Mouse (Mus musculus) neutrophil, adult 65 days (primary cell): ENCODE measurements around the gene Hoxc8. TPM values are rescaled to one million over a fixed set of nuclear protein-coding genes. Genes with fewer than 3 reads are reported as not detected.

ENCODE experiments used
- total RNA-seq: library from RNA; stranded (reverse); gene quantifications from 2 replicates; pipeline ENCODE4 v1.2.4, GENCODE M21; 2023

Hoxc8 gene
- total RNA-seq = not detected in 2 replicates

GRCm38 (mm10) chr15:102990461-102991397 lies at the start of gene Hoxc8:
Gene Hoxc8, plus strand, starts transcription at chr15:102990607.

DNA sequence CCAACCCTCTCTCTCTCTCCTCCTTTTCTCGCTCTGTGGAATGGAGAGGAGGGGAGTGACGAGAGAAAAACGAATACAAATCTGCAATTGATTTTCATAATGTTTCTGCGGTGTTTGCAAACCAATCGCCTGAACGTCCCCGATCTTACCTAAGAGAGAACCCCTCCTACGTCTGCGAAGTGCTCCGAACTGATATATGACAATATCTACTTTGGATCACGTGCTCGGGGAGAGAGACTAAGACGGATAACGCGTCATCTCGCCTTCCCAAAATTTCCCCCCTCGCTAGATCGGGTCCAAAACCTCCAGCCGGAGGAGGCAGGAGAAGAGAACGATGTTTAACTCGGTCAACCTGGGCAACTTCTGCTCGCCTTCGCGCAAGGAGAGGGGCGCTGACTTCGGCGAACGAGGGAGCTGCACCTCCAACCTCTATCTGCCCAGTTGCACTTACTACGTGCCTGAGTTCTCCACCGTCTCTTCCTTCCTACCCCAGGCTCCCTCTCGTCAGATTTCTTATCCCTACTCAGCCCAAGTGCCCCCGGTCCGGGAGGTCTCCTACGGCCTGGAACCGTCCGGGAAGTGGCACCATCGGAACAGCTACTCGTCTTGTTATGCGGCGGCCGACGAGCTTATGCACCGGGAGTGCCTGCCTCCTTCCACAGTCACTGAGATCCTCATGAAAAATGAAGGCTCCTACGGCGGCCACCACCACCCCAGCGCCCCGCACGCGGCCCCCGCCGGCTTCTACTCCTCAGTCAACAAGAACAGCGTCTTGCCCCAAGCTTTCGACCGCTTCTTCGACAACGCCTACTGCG lies 36.0 kb upstream of the Hoxc8 start, which contains the start of gene Hoxc11:
TSS of gene Hoxc11 (plus strand) at position 236 of the 815 bp plus-strand sequence.

DNA sequence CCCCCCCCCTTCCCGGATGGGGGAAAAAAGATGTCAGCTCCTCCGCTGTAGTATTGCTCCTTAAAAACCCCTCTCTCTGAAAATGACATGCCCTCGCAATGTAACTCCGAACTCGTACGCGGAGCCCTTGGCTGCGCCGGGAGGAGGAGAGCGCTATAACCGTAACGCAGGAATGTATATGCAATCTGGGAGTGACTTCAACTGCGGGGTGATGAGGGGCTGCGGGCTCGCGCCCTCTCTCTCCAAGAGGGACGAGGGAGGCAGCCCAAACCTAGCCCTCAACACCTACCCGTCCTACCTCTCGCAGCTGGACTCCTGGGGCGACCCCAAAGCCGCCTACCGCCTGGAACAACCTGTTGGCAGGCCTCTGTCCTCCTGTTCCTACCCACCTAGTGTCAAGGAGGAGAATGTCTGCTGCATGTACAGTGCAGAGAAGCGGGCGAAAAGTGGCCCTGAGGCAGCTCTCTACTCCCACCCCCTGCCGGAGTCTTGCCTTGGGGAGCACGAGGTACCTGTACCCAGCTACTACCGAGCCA lies 23.6 kb upstream of the Hoxc8 start, which contains the start of gene Hoxc10:
TSS of gene Hoxc10 (plus strand) at position 21 of the 536 bp plus-strand sequence.

DNA sequence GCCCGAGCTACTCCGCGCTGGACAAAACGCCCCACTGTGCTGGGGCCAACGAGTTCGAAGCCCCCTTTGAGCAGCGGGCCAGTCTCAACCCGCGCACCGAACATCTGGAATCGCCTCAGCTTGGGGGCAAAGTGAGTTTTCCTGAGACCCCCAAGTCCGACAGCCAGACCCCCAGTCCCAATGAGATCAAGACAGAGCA lies 23.2 kb upstream of the Hoxc8 start, which contains the start of gene Hoxc5:
TSS of gene Hoxc5 (plus strand) at position 132 of the 199 bp plus-strand sequence.

GRCm38 (mm10) chr15:102976171-102976570 lies 14.2 kb upstream of the Hoxc8 start, which contains the start of gene Hoxc9:
Gene Hoxc9, plus strand, starts transcription at chr15:102976439.

GRCm38 (mm10) chr15:102997939-102998355 lies 7.5 kb downstream of the Hoxc8 start, which contains the start of gene Hoxc6:
Gene Hoxc6, plus strand, starts transcription at chr15:102998257.

DNA sequence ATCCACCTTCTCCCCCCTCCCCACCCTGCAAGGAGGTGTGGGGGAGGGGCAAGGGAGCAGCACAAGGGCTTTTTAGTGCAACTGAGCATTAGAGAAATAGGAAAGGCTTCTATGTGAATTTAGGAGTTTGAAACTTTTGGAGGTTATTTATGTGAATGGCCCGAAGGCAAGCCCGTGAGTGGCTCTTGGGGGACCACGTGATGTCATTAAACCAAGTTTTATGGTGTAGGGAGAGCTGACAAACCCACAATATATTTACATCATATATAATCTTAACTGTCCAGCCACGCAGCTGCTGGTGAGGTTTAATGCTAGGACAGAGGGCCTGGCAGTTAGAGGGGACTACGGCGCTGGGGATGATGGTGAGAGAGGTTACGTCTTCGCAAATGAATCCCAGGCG lies 28.2 kb downstream of the Hoxc8 start, which contains the start of gene Hoxc4:
TSS of gene Hoxc4 (plus strand) at position 299 of the 400 bp plus-strand sequence.

Other genes starting within 250 kb of the Hoxc8 start
- not detected in 2 replicates for gene Hoxc13, start 69.5 kb upstream of the Hoxc8 start, total RNA-seq
- gene Hoxc12, start 53.9 kb upstream of the Hoxc8 start, total RNA-seq = not detected in 2 replicates
- not detected in 2 replicates for gene Hoxc11, start 36.2 kb upstream of the Hoxc8 start, total RNA-seq
- not detected in 2 replicates for gene Hoxc10, start 23.8 kb upstream of the Hoxc8 start, total RNA-seq
- not detected in 2 replicates for gene Hoxc5, start 23.2 kb upstream of the Hoxc8 start, total RNA-seq
- not detected in 2 replicates for gene Hoxc9, start 14.2 kb upstream of the Hoxc8 start, total RNA-seq
- gene Hoxc6, start 7.7 kb downstream of the Hoxc8 start, total RNA-seq = not detected in 2 replicates
- not detected in 2 replicates for gene Hoxc4, start 28.3 kb downstream of the Hoxc8 start, total RNA-seq
- gene Smug1, start 176.5 kb downstream of the Hoxc8 start, total RNA-seq = 1.4 and 2.9 TPM in 2 replicates
- gene Cbx5, start 249.2 kb downstream of the Hoxc8 start, total RNA-seq = 25.3 and 26.7 TPM in 2 replicates
- gene Hnrnpa1, start 249.8 kb downstream of the Hoxc8 start, total RNA-seq = 191 and 223 TPM in 2 replicates